Mouse (Mus musculus) MEL (cell line): ENCODE measurements around the gene Stk25. TPM values are rescaled to one million over a fixed set of nuclear protein-coding genes. Genes with fewer than 3 reads are reported as not detected.
A peak's percentile ranks its signal among the peaks of the same experiment; 100 is the strongest.

ENCODE experiments used
- DNase-seq: peaks from one replicate; pipeline ENCODE4 v3.0.0; 2011; ENCODE audit warnings: low read depth, low spot score
- H3K27ac ChIP-seq: 2 replicates; pipeline ENCODE4 v1.5.1; 2012; ENCODE audit warnings: low read depth, mild to moderate bottlenecking, control low read depth, low read length, moderate library complexity; ENCODE audit not compliant: control insufficient read depth
- H3K27me3 ChIP-seq, 2 experiments: fragments of 150-350 bp in 1 of 2; sonication (generic) in 1 of 2; 2 replicates each; pipeline ENCODE4 v1.6.1; 2012; ENCODE audit warnings: low read length in 2 of 2, mild to moderate bottlenecking in 2 of 2, improper control_type of control experiment in 1 of 2, moderate library complexity in 1 of 2; ENCODE audit not compliant: insufficient read depth in 2 of 2, control insufficient read depth in 1 of 2
- H3K36me3 ChIP-seq, 2 experiments: 2 replicates each; pipeline ENCODE4 v1.6.1; 2012 to 2014; ENCODE audit warnings: low read length in 2 of 2, improper control_type of control experiment in 1 of 2, inconsistent platforms in 1 of 2, mild to moderate bottlenecking in 1 of 2; ENCODE audit not compliant: insufficient read depth in 2 of 2, control insufficient read depth in 1 of 2
- H3K4me1 ChIP-seq, 2 experiments: fragments of 150-350 bp in 1 of 2; sonication (generic) in 1 of 2; 2 replicates each; pipeline ENCODE4 v1.6.1; 2012; ENCODE audit warnings: low read length in 2 of 2, improper control_type of control experiment in 1 of 2, mild to moderate bottlenecking in 1 of 2; ENCODE audit not compliant: insufficient read depth in 2 of 2, control insufficient read depth in 1 of 2
- H3K4me3 ChIP-seq, 2 experiments: fragments of 150-350 bp in 1 of 2; sonication (generic) in 1 of 2; 2 replicates each; pipeline ENCODE4 v1.5.1; 2012; ENCODE audit warnings: low read depth in 2 of 2, low read length in 2 of 2, mild to moderate bottlenecking in 2 of 2, moderate library complexity in 2 of 2, control low read depth in 1 of 2, improper control_type of control experiment in 1 of 2; ENCODE audit not compliant: control insufficient read depth in 1 of 2, insufficient read depth in 1 of 2
- H3K79me2 ChIP-seq: 2 replicates; pipeline ENCODE4 v1.6.1; 2012; ENCODE audit warnings: mild to moderate bottlenecking, low read length, moderate library complexity; ENCODE audit not compliant: control insufficient read depth, poor library complexity, insufficient read depth
- H3K9ac ChIP-seq: 2 replicates; pipeline ENCODE4 v1.6.1; 2012; ENCODE audit warnings: low read depth, mild to moderate bottlenecking, control low read depth, low read length, moderate library complexity; ENCODE audit not compliant: control insufficient read depth, poor library complexity, severe bottlenecking
- H3K9me3 ChIP-seq: fragments of 150-350 bp; sonication (generic); replicated peaks from 2 replicates; pipeline ENCODE4 v1.6.1; 2012; ENCODE audit warnings: mild to moderate bottlenecking, low read length, improper control_type of control experiment, moderate library complexity; ENCODE audit not compliant: insufficient read depth
- BHLHE40 ChIP-seq: IDR thresholded peaks from 2 replicates; pipeline ENCODE4 v1.6.1; 2012; ENCODE audit warnings: low read depth, mild to moderate bottlenecking, inconsistent platforms, low read length, improper control_type of control experiment, borderline replicate concordance
- CHD2 ChIP-seq: IDR thresholded peaks from 2 replicates; pipeline ENCODE4 v1.6.1; 2011; ENCODE audit warnings: low read length, improper control_type of control experiment
- CTCF ChIP-seq, 3 experiments: IDR thresholded peaks in 2 of 3; conservative IDR thresholded peaks in 1 of 3; 2 replicates each; pipeline ENCODE4 v1.5.1; 2011 to 2012; ENCODE audit warnings: low read length in 3 of 3, low read depth in 2 of 3, mild to moderate bottlenecking in 2 of 3, improper control_type of control experiment in 1 of 3, inconsistent platforms in 1 of 3, mixed read lengths in 1 of 3, moderate library complexity in 1 of 3; ENCODE audit not compliant: control insufficient read depth in 1 of 3, insufficient read depth in 1 of 3, poor library complexity in 1 of 3, severe bottlenecking in 1 of 3
- ELF1 ChIP-seq: IDR thresholded peaks from 2 replicates; pipeline ENCODE4 v1.6.1; 2014; ENCODE audit warnings: low read depth, mild to moderate bottlenecking, inconsistent platforms, low read length, improper control_type of control experiment, moderate library complexity
- GABPA ChIP-seq: IDR thresholded peaks from 2 replicates; pipeline ENCODE4 v1.6.1; 2012; ENCODE audit warnings: low read depth, mild to moderate bottlenecking, inconsistent platforms, low read length, improper control_type of control experiment, moderate library complexity
- GATA1 ChIP-seq: IDR thresholded peaks from 2 replicates; pipeline ENCODE4 v1.6.1; 2011; ENCODE audit warnings: low read depth, low read length, improper control_type of control experiment
- HCFC1 ChIP-seq: IDR thresholded peaks from 2 replicates; pipeline ENCODE4 v1.6.1; 2012; ENCODE audit warnings: low read depth, mild to moderate bottlenecking, inconsistent platforms, low read length, improper control_type of control experiment, moderate library complexity
- MAFK ChIP-seq: IDR thresholded peaks from 2 replicates; pipeline ENCODE4 v1.6.1; 2011; ENCODE audit warnings: low read depth, mild to moderate bottlenecking, low read length, improper control_type of control experiment, borderline replicate concordance
- MAZ ChIP-seq: IDR thresholded peaks from 2 replicates; pipeline ENCODE4 v1.6.1; 2012; ENCODE audit warnings: low read depth, mild to moderate bottlenecking, inconsistent platforms, low read length, improper control_type of control experiment
- MXI1 ChIP-seq: IDR thresholded peaks from 2 replicates; pipeline ENCODE4 v1.6.1; 2011; ENCODE audit warnings: mild to moderate bottlenecking, low read depth, low read length, improper control_type of control experiment
- MYB ChIP-seq: IDR thresholded peaks from 2 replicates; pipeline ENCODE4 v1.6.1; 2011; ENCODE audit warnings: mild to moderate bottlenecking, low read depth, low read length, improper control_type of control experiment
- NELFE ChIP-seq: IDR thresholded peaks from 2 replicates; pipeline ENCODE4 v1.6.1; 2011; ENCODE audit warnings: low read depth, low read length, improper control_type of control experiment
- NRF1 ChIP-seq: IDR thresholded peaks from 2 replicates; pipeline ENCODE4 v1.6.1; 2014; ENCODE audit warnings: low read depth, mild to moderate bottlenecking, inconsistent platforms, low read length, improper control_type of control experiment, moderate library complexity; ENCODE audit not compliant: poor library complexity, insufficient read depth, severe bottlenecking
- POLR2A ChIP-seq, 2 experiments: IDR thresholded peaks; 2 replicates each; pipeline ENCODE4 v1.6.1; 2011 to 2012; ENCODE audit warnings: low read length in 2 of 2, mild to moderate bottlenecking in 2 of 2, control low read depth in 1 of 2, improper control_type of control experiment in 1 of 2, low read depth in 1 of 2, moderate library complexity in 1 of 2; ENCODE audit not compliant: control insufficient read depth in 1 of 2, insufficient read depth in 1 of 2, poor library complexity in 1 of 2
- POLR2AphosphoS2 ChIP-seq: IDR thresholded peaks from 2 replicates; pipeline ENCODE4 v1.6.1; 2011; ENCODE audit warnings: low read length, improper control_type of control experiment
- RAD21 ChIP-seq: IDR thresholded peaks from 2 replicates; pipeline ENCODE4 v1.6.1; 2011; ENCODE audit warnings: mild to moderate bottlenecking, low read depth, low read length, improper control_type of control experiment
- RCOR1 ChIP-seq: IDR thresholded peaks from 2 replicates; pipeline ENCODE4 v1.6.1; 2012; ENCODE audit warnings: low read depth, mild to moderate bottlenecking, inconsistent platforms, low read length, improper control_type of control experiment
- SMC3 ChIP-seq: IDR thresholded peaks from 2 replicates; pipeline ENCODE4 v1.6.1; 2011; ENCODE audit warnings: low read depth, low read length, improper control_type of control experiment
- TBP ChIP-seq: IDR thresholded peaks from 2 replicates; pipeline ENCODE4 v1.8.0; 2011; ENCODE audit warnings: low read depth, low read length, improper control_type of control experiment
- TCF12 ChIP-seq: IDR thresholded peaks from 2 replicates; pipeline ENCODE4 v1.6.1; 2014; ENCODE audit warnings: low read depth, mild to moderate bottlenecking, inconsistent platforms, low read length, improper control_type of control experiment, moderate library complexity
- UBTF ChIP-seq: IDR thresholded peaks from 2 replicates; pipeline ENCODE4 v1.6.1; 2012; ENCODE audit warnings: low read depth, mild to moderate bottlenecking, inconsistent platforms, low read length, improper control_type of control experiment, moderate library complexity, borderline replicate concordance; ENCODE audit not compliant: insufficient read depth
- USF1 ChIP-seq: IDR thresholded peaks from 2 replicates; pipeline ENCODE4 v1.6.1; 2014; ENCODE audit warnings: low read depth, mild to moderate bottlenecking, inconsistent platforms, low read length, improper control_type of control experiment, moderate library complexity
- USF2 ChIP-seq, 2 experiments: IDR thresholded peaks; 2 replicates each; pipeline ENCODE4 v1.6.1; 2011 to 2012; ENCODE audit warnings: improper control_type of control experiment in 2 of 2, low read length in 2 of 2, borderline replicate concordance in 1 of 2, inconsistent platforms in 1 of 2, low read depth in 1 of 2, mild to moderate bottlenecking in 1 of 2; ENCODE audit not compliant: insufficient read depth in 1 of 2
- ZC3H11A ChIP-seq: IDR thresholded peaks from 2 replicates; pipeline ENCODE4 v1.6.1; 2012; ENCODE audit warnings: low read depth, mild to moderate bottlenecking, inconsistent platforms, low read length, improper control_type of control experiment
- ZKSCAN1 ChIP-seq: IDR thresholded peaks from 2 replicates; pipeline ENCODE4 v1.6.1; 2012; ENCODE audit warnings: low read depth, mild to moderate bottlenecking, inconsistent platforms, low read length, improper control_type of control experiment, moderate library complexity
- ZMIZ1 ChIP-seq: IDR thresholded peaks from 2 replicates; pipeline ENCODE4 v1.6.1; 2012; ENCODE audit warnings: low read depth, mild to moderate bottlenecking, inconsistent platforms, low read length, improper control_type of control experiment, moderate library complexity
- ZNF384 ChIP-seq: IDR thresholded peaks from 2 replicates; pipeline ENCODE4 v1.6.1; 2012; ENCODE audit warnings: low read depth, mild to moderate bottlenecking, inconsistent platforms, low read length, improper control_type of control experiment
- polyA plus RNA-seq, 2 experiments: library from polyadenylated mRNA; stranded (reverse) in 1 of 2; unstranded in 1 of 2; fragments of >175 nt in 1 of 2; fragments of >200 nt in 1 of 2; gene quantifications; 2 replicates each; pipeline versions ENCODE4 v1.2.1 to v1.2.4; 2012; ENCODE audit warnings: low replicate concordance in 2 of 2, low read depth in 1 of 2; ENCODE audit not compliant: insufficient read length in 2 of 2, insufficient read depth in 1 of 2, missing spikeins in 1 of 2
- total RNA-seq: library from RNA; depleted of rRNA; stranded (reverse); fragments of 300-350 nt; gene quantifications from 2 replicates; pipeline ENCODE4 v1.2.3, GENCODE M21; 2012

Gene Stk25
- total and polyA plus RNA-seq, 3 experiments, result 66.1 to 128 TPM; not detected in 1

DNA sequence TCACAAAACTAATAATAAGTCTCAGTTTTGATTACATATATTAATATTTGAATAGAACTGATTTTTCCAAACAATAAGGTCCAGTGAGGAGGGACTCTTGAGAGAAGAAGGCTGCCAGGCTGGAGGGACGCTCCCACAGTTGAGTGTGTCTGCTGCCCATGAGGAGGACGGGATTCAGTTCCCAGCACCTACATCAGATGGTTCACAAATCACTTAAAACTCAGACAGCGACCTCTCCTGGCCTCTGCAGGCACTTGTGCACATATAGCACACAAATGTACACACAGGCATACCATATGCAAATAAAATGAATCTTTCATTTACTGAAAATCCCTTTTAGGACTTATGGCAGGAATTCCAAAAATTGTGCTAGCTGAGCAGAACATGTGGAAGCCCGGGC is 55.5 kb downstream of the Stk25 start:
- Histone ChIP-seq H3K27me3 (no peaks in the 10 kb centered on the region), H3K4me1 (no peaks in the 10 kb centered on the region), H3K27ac (no peak overlapping the region), H3K4me3 (no peak overlapping the region), H3K9me3 (no peaks in the 10 kb centered on the region), H3K9ac (no peak overlapping the region), H3K79me2 (no peaks in the 10 kb centered on the region), H3K36me3 (no peaks in the 10 kb centered on the region)
- TF ChIP-seq POLR2A (IDR thresholded peaks at IDR 0.05; ENCODE audit: control insufficient read depth in 1 of 2, insufficient read depth in 1 of 2, low read depth in 1 of 2, low read length in 2 of 2, poor library complexity in 1 of 2) (no peak), MAZ (no peak), CTCF (IDR thresholded peaks at IDR 0.05 in 2 of 3, conservative IDR thresholded peaks at IDR 0.05 in 1 of 3; ENCODE audit: control insufficient read depth in 1 of 3, insufficient read depth in 1 of 3, low read depth in 2 of 3, low read length in 3 of 3, poor library complexity in 1 of 3, severe bottlenecking in 1 of 3) (peak; percentile 18 to 32 (median 23); a peak in 4 of 6 replicates), NRF1 (no peak), ZKSCAN1 (no peak), USF1 (no peak), HCFC1 (no peak), BHLHE40 (no peak), UBTF (no peak), ZMIZ1 (no peak), SMC3 (peak; percentile 26; the same call in 1 of the 2 replicates), ZNF384 (no peak), USF2 (IDR thresholded peaks at IDR 0.05; ENCODE audit: borderline replicate concordance in 1 of 2, insufficient read depth in 1 of 2, low read depth in 1 of 2, low read length in 2 of 2) (no peak), NELFE (no peak), POLR2AphosphoS2 (no peak), RCOR1 (no peak), MYB (no peak), CHD2 (no peak), RAD21 (peak; percentile 18), TBP (no peak), ELF1 (no peak)
- peak; percentile 22 for DNase-seq

DNA sequence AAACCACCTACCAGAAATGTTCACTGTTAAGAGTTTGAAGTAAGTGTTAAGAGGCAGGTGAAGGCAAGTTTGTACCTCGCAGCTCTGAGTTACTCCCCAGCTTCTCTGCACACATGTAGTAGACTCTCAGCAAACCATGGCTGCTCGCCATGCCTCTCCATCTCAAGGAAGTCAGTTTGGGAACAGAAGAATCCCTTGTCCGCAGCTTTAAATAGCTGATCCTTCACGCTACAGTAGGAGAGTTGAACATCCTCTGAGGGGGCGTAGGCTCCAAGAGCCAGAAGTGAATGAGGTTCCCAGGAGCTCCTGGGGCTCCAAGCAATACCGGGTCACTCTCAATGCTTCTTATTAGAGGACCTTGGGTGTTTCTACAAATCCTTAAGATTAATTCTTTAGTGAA is 62.5 kb downstream of the Stk25 start:
- no peak for TF ChIP-seq CTCF (IDR thresholded peaks at IDR 0.05 in 2 of 3, conservative IDR thresholded peaks at IDR 0.05 in 1 of 3; ENCODE audit: control insufficient read depth in 1 of 3, insufficient read depth in 1 of 3, low read depth in 2 of 3, low read length in 3 of 3, poor library complexity in 1 of 3, severe bottlenecking in 1 of 3)
- no peak for TF ChIP-seq GATA1
- TF ChIP-seq MXI1, result no peak
- no peak for TF ChIP-seq ZNF384
- TF ChIP-seq HCFC1, result no peak
- TF ChIP-seq RAD21, result no peak
- TF ChIP-seq MAFK, result no peak
- no peak for TF ChIP-seq BHLHE40
- TF ChIP-seq SMC3, result no peak
- no peak for TF ChIP-seq UBTF
- no peak for TF ChIP-seq GABPA
- no peak for TF ChIP-seq ELF1
- TF ChIP-seq NRF1, result no peak
- TF ChIP-seq MAZ, result no peak
- no peak for TF ChIP-seq TCF12
- no peak for TF ChIP-seq ZC3H11A
- Histone ChIP-seq H3K9ac (no peak overlapping the region), H3K79me2 (no peaks in the 10 kb centered on the region), H3K27me3 (no peaks in the 10 kb centered on the region), H3K36me3 (no peaks in the 10 kb centered on the region), H3K27ac (no peak overlapping the region), H3K4me1 (no peaks in the 10 kb centered on the region), H3K4me3 (no peak overlapping the region), H3K9me3 (no peaks in the 10 kb centered on the region)
- DNase-seq, result no peak
